Mouse (Mus musculus): ENCODE results near the gene Kit.

GRCm38 (mm10) chr5:75662466-75662865, 87.8 kb downstream of the Kit start:
- TF ChIP-seq POLR2A (IDR thresholded peaks at IDR 0.05; ENCODE audit: extremely low read depth, insufficient read depth, low read length) = no peak
- TF ChIP-seq CTCF (IDR thresholded peaks at IDR 0.05; ENCODE audit: low read depth, low read length) = no peak

Data from liver, adult 2 months (tissue).